Mouse (Mus musculus) naive thymus-derived CD4-positive, alpha-beta T cell, adult 5 months (primary cell): ENCODE results near the gene Olfr361. TPM values are rescaled to one million over a fixed set of nuclear protein-coding genes. Genes with fewer than 3 reads are reported as not detected.

Source experiments
- polyA plus RNA-seq: library from polyadenylated mRNA; unstranded; fragments of 100-300 nt; shearing (Covaris generic); gene quantifications from one replicate; pipeline ENCODE4 v1.2.1, GENCODE M21; 2017

Olfr361 gene
- polyA plus RNA-seq, result not detected

GRCm38 (mm10) chr2:37089190-37089589 is at the start of gene Olfr361:
Gene Olfr361, minus strand, starts transcription at chr2:37089290.

GRCm38 (mm10) chr2:37117810-37118209 is 28.7 kb upstream of the Olfr361 start, which contains the start of gene Olfr362:
Gene Olfr362, minus strand, starts transcription at chr2:37117910.

GRCm38 (mm10) chr2:37065446-37065845 is 23.6 kb downstream of the Olfr361 start, which contains the start of gene Olfr360:
Gene Olfr360, plus strand, starts transcription at chr2:37065746.

Other genes starting within 250 kb of the Olfr361 start
- not detected for gene Olfr350, start 243.0 kb downstream of the Olfr361 start, polyA plus RNA-seq
- gene Olfr351, start 226.6 kb downstream of the Olfr361 start, polyA plus RNA-seq, result not detected
- not detected for gene Olfr352, start 220.8 kb downstream of the Olfr361 start, polyA plus RNA-seq
- gene Olfr353, start 196.4 kb downstream of the Olfr361 start, polyA plus RNA-seq, result not detected
- gene Olfr354, start 183.6 kb downstream of the Olfr361 start, polyA plus RNA-seq, result 0.09 TPM
- not detected for gene Olfr355, start 160.4 kb downstream of the Olfr361 start, polyA plus RNA-seq
- gene Olfr356, start 152.2 kb downstream of the Olfr361 start, polyA plus RNA-seq, result not detected
- gene Olfr357, start 95.5 kb downstream of the Olfr361 start, polyA plus RNA-seq, result not detected
- not detected for gene Olfr358, start 80.0 kb downstream of the Olfr361 start, polyA plus RNA-seq
- gene Olfr360, start 23.5 kb downstream of the Olfr361 start, polyA plus RNA-seq, result not detected
- not detected for gene Olfr362, start 28.6 kb upstream of the Olfr361 start, polyA plus RNA-seq
- not detected for gene Olfr364-ps1, start 50.0 kb upstream of the Olfr361 start, polyA plus RNA-seq
- not detected for gene Olfr365, start 98.9 kb upstream of the Olfr361 start, polyA plus RNA-seq
- gene Olfr366, start 122.3 kb upstream of the Olfr361 start, polyA plus RNA-seq, result not detected
- not detected for gene Olfr368, start 237.2 kb upstream of the Olfr361 start, polyA plus RNA-seq